Mouse (Mus musculus) liver, postnatal 0 days (tissue): ENCODE measurements around the gene Spred2. TPM values are rescaled to one million over a fixed set of nuclear protein-coding genes. Genes with fewer than 3 reads are reported as not detected.

ENCODE experiments used
- ATAC-seq: fragments of 200-750 bp; cut with Nextera tagmentation; 2 replicates; pipeline ENCODE4 v1.8.0; 2017; ENCODE audit warnings: mild to moderate bottlenecking, moderate library complexity
- DNase-seq: peaks from one replicate; pipeline ENCODE4 v3.0.0-alpha.2; 2016
- H3K27ac ChIP-seq: fragments of 300-500 bp; sonication (generic); 2 replicates; pipeline ENCODE4 v1.5.1; 2014; ENCODE audit warnings: antibody characterized with exemption, moderate library complexity, mild to moderate bottlenecking, low read depth
- H3K27me3 ChIP-seq: fragments of 300-500 bp; sonication (generic); 2 replicates; pipeline ENCODE4 v1.6.1; 2014; ENCODE audit warnings: low read length, control low read depth, mixed read lengths; ENCODE audit not compliant: insufficient read depth
- H3K36me3 ChIP-seq: fragments of 300-500 bp; sonication (generic); replicated peaks from 2 replicates; pipeline ENCODE4 v1.6.1; 2014; ENCODE audit warnings: mild to moderate bottlenecking, control low read depth, low read length, moderate library complexity, mixed read lengths; ENCODE audit not compliant: insufficient read depth
- H3K4me1 ChIP-seq: fragments of 300-500 bp; sonication (generic); 2 replicates; pipeline ENCODE4 v1.6.1; 2014; ENCODE audit warnings: antibody characterized with exemption, mild to moderate bottlenecking, control low read depth; ENCODE audit not compliant: insufficient read depth
- H3K4me2 ChIP-seq: fragments of 300-500 bp; sonication (generic); 2 replicates; pipeline ENCODE4 v1.6.1; 2014; ENCODE audit warnings: low read depth, mild to moderate bottlenecking, low read length, moderate library complexity, mixed read lengths
- H3K4me3 ChIP-seq: fragments of 300-500 bp; sonication (generic); 2 replicates; pipeline ENCODE4 v1.5.1; 2014; ENCODE audit warnings: low read depth, low read length
- H3K9ac ChIP-seq: fragments of 300-500 bp; sonication (generic); replicated peaks from 2 replicates; pipeline ENCODE4 v1.6.1; 2014; ENCODE audit warnings: mild to moderate bottlenecking, moderate library complexity
- H3K9me3 ChIP-seq: fragments of 300-500 bp; sonication (generic); 2 replicates; pipeline ENCODE4 v1.6.1; 2016; ENCODE audit warnings: mild to moderate bottlenecking, control low read depth, low read length, mixed read lengths
- CTCF ChIP-seq: sonication (generic); IDR thresholded peaks from 2 replicates; pipeline ENCODE4 v1.5.1; 2016; ENCODE audit warnings: antibody characterized with exemption, low read depth
- EP300 ChIP-seq: IDR thresholded peaks from 2 replicates; pipeline ENCODE4 v1.6.1; 2016; ENCODE audit warnings: antibody characterized with exemption, low read depth, mild to moderate bottlenecking
- WGBS: fragments of 180-500 bp; shearing (Covaris S2); extraction: QIAGEN DNeasy Blood & Tissue Kit; methylation state at CpG from one replicate; pipeline ENCODE4 v1.1.7; 2014; ENCODE audit not compliant: insufficient replicate concordance; 5-methylcytosine and 5-hydroxymethylcytosine counted together
- polyA plus RNA-seq: library from polyadenylated mRNA; unstranded; fragments of >200 nt; fragmentation: Nextera tagmentation; extraction: Ambion mirVana; gene quantifications from 2 replicates; pipeline ENCODE4 v1.2.1, GENCODE M21; 2015

The Spred2 gene
- polyA plus RNA-seq, 1 experiment from 2014 or later: 1.3 TPM

GRCm38 (mm10) chr11:19982113-19982512 lies 57.9 kb downstream of the Spred2 start:
- DNase-seq (no peak), ATAC-seq (no peak)
- WGBS: 47% methylated on average over 6 of the region's 6 CpGs
- TF ChIP-seq EP300 (no peak), CTCF (no peak)
- Histone ChIP-seq H3K4me3 (no peak overlapping the region), H3K27ac (no peak overlapping the region), H3K4me2 (no peak overlapping the region), H3K9ac (no peak overlapping the region), H3K27me3 (no peaks in the 10 kb centered on the region), H3K4me1 (peaks cover 34% of the 10 kb centered on the region), H3K9me3 (no peaks in the 10 kb centered on the region), H3K36me3 (no peaks in the 10 kb centered on the region)

GRCm38 (mm10) chr11:19982779-19983178 lies 58.6 kb downstream of the Spred2 start:
- no peaks in the 10 kb centered on the region for H3K27me3 ChIP-seq
- WGBS: 60% methylated on average over 6 of the region's 6 CpGs
- H3K4me3 ChIP-seq: no peak overlapping the region
- peaks cover 41% of the 10 kb centered on the region for H3K4me1 ChIP-seq
- H3K27ac ChIP-seq: no peak overlapping the region
- H3K4me2 ChIP-seq: no peak overlapping the region
- DNase-seq: no peak
- no peak overlapping the region for H3K9ac ChIP-seq
- no peaks in the 10 kb centered on the region for H3K36me3 ChIP-seq
- no peak for ATAC-seq
- no peak for TF ChIP-seq CTCF
- no peak for TF ChIP-seq EP300
- no peaks in the 10 kb centered on the region for H3K9me3 ChIP-seq

- DNase-seq (no peak), ATAC-seq (no peak)
- Histone ChIP-seq H3K9ac (no peak overlapping the region), H3K36me3 (no peaks in the 10 kb centered on the region), H3K4me1 (peaks cover 41% of the 10 kb centered on the region), H3K27ac (no peak overlapping the region), H3K4me2 (no peak overlapping the region), H3K4me3 (no peak overlapping the region), H3K27me3 (no peaks in the 10 kb centered on the region), H3K9me3 (no peaks in the 10 kb centered on the region)
- TF ChIP-seq CTCF (no peak), EP300 (no peak)
- WGBS: 71% methylated on average over 4 of the region's 4 CpGs
These were observed 59.1 kb downstream of the Spred2 start for GRCm38 (mm10) chr11:19983298-19983697.

- no peaks in the 10 kb centered on the region for H3K27me3 ChIP-seq
- no peak overlapping the region for H3K9ac ChIP-seq
- no peak overlapping the region for H3K4me2 ChIP-seq
- no peak for DNase-seq
- TF ChIP-seq CTCF (no peak), EP300 (no peak)
- peaks cover 46% of the 10 kb centered on the region for H3K4me1 ChIP-seq
- H3K4me3 ChIP-seq: no peak overlapping the region
- H3K27ac ChIP-seq: no peak overlapping the region
- 83% methylated on average over 9 of the region's 9 CpGs for WGBS
- ATAC-seq: no peak
- no peaks in the 10 kb centered on the region for H3K36me3 ChIP-seq
- no peaks in the 10 kb centered on the region for H3K9me3 ChIP-seq
These were observed 59.9 kb downstream of the Spred2 start for GRCm38 (mm10) chr11:19984029-19984428.

- Histone ChIP-seq H3K9ac (no peak overlapping the region), H3K9me3 (no peaks in the 10 kb centered on the region), H3K36me3 (no peaks in the 10 kb centered on the region), H3K27ac (no peak overlapping the region), H3K4me3 (no peak overlapping the region), H3K4me2 (no peak overlapping the region), H3K4me1 (peaks cover 47% of the 10 kb centered on the region), H3K27me3 (no peaks in the 10 kb centered on the region)
- no peak for TF ChIP-seq EP300
- TF ChIP-seq CTCF: no peak
- ATAC-seq (no peak), DNase-seq (no peak)
- 51% methylated on average over 5 of the region's 5 CpGs for WGBS
These were observed 61.2 kb downstream of the Spred2 start for GRCm38 (mm10) chr11:19985283-19985854.

- Histone ChIP-seq H3K4me2 (peak overlapping the region; percentile 51), H3K9ac (no peak overlapping the region), H3K4me3 (no peak overlapping the region), H3K27me3 (no peaks in the 10 kb centered on the region), H3K27ac (peak overlapping the region; percentile 78), H3K4me1 (peaks cover 53% of the 10 kb centered on the region), H3K36me3 (no peaks in the 10 kb centered on the region), H3K9me3 (no peaks in the 10 kb centered on the region)
- ATAC-seq (no peak), DNase-seq (no peak)
- WGBS: 11% methylated on average over 1 of the region's 1 CpGs
- TF ChIP-seq CTCF (no peak), EP300 (no peak)
These were observed 62.3 kb downstream of the Spred2 start for GRCm38 (mm10) chr11:19986443-19986861.
